Mouse (Mus musculus) MEL (cell line): ENCODE data around the gene Btbd1. TPM values are rescaled to one million over a fixed set of nuclear protein-coding genes. Genes with fewer than 3 reads are reported as not detected.

Experiments
- DNase-seq: peaks from one replicate; pipeline ENCODE4 v3.0.0; 2011; ENCODE audit warnings: low read depth, low spot score
- H3K27ac ChIP-seq: 2 replicates; pipeline ENCODE4 v1.5.1; 2012; ENCODE audit warnings: low read depth, mild to moderate bottlenecking, control low read depth, low read length, moderate library complexity; ENCODE audit not compliant: control insufficient read depth
- H3K27me3 ChIP-seq, 2 experiments: fragments of 150-350 bp in 1 of 2; sonication (generic) in 1 of 2; 2 replicates each; pipeline ENCODE4 v1.6.1; 2012; ENCODE audit warnings: low read length in 2 of 2, mild to moderate bottlenecking in 2 of 2, improper control_type of control experiment in 1 of 2, moderate library complexity in 1 of 2; ENCODE audit not compliant: insufficient read depth in 2 of 2, control insufficient read depth in 1 of 2
- H3K36me3 ChIP-seq, 2 experiments: 2 replicates each; pipeline ENCODE4 v1.6.1; 2012 to 2014; ENCODE audit warnings: low read length in 2 of 2, improper control_type of control experiment in 1 of 2, inconsistent platforms in 1 of 2, mild to moderate bottlenecking in 1 of 2; ENCODE audit not compliant: insufficient read depth in 2 of 2, control insufficient read depth in 1 of 2
- H3K4me1 ChIP-seq, 2 experiments: fragments of 150-350 bp in 1 of 2; sonication (generic) in 1 of 2; 2 replicates each; pipeline ENCODE4 v1.6.1; 2012; ENCODE audit warnings: low read length in 2 of 2, improper control_type of control experiment in 1 of 2, mild to moderate bottlenecking in 1 of 2; ENCODE audit not compliant: insufficient read depth in 2 of 2, control insufficient read depth in 1 of 2
- H3K4me3 ChIP-seq, 2 experiments: fragments of 150-350 bp in 1 of 2; sonication (generic) in 1 of 2; 2 replicates each; pipeline ENCODE4 v1.5.1; 2012; ENCODE audit warnings: low read depth in 2 of 2, low read length in 2 of 2, mild to moderate bottlenecking in 2 of 2, moderate library complexity in 2 of 2, control low read depth in 1 of 2, improper control_type of control experiment in 1 of 2; ENCODE audit not compliant: control insufficient read depth in 1 of 2, insufficient read depth in 1 of 2
- H3K79me2 ChIP-seq: 2 replicates; pipeline ENCODE4 v1.6.1; 2012; ENCODE audit warnings: mild to moderate bottlenecking, low read length, moderate library complexity; ENCODE audit not compliant: control insufficient read depth, poor library complexity, insufficient read depth
- H3K9ac ChIP-seq: 2 replicates; pipeline ENCODE4 v1.6.1; 2012; ENCODE audit warnings: low read depth, mild to moderate bottlenecking, control low read depth, low read length, moderate library complexity; ENCODE audit not compliant: control insufficient read depth, poor library complexity, severe bottlenecking
- H3K9me3 ChIP-seq: fragments of 150-350 bp; sonication (generic); replicated peaks from 2 replicates; pipeline ENCODE4 v1.6.1; 2012; ENCODE audit warnings: mild to moderate bottlenecking, low read length, improper control_type of control experiment, moderate library complexity; ENCODE audit not compliant: insufficient read depth
- CHD1 ChIP-seq: IDR thresholded peaks from 2 replicates; pipeline ENCODE4 v1.6.1; 2012; ENCODE audit warnings: low read depth, mild to moderate bottlenecking, inconsistent platforms, low read length, improper control_type of control experiment
- CHD2 ChIP-seq: IDR thresholded peaks from 2 replicates; pipeline ENCODE4 v1.6.1; 2011; ENCODE audit warnings: low read length, improper control_type of control experiment
- CTCF ChIP-seq, 3 experiments: IDR thresholded peaks in 2 of 3; conservative IDR thresholded peaks in 1 of 3; 2 replicates each; pipeline ENCODE4 v1.5.1; 2011 to 2012; ENCODE audit warnings: low read length in 3 of 3, low read depth in 2 of 3, mild to moderate bottlenecking in 2 of 3, improper control_type of control experiment in 1 of 3, inconsistent platforms in 1 of 3, mixed read lengths in 1 of 3, moderate library complexity in 1 of 3; ENCODE audit not compliant: control insufficient read depth in 1 of 3, insufficient read depth in 1 of 3, poor library complexity in 1 of 3, severe bottlenecking in 1 of 3
- E2F4 ChIP-seq: IDR thresholded peaks from 2 replicates; pipeline ENCODE4 v1.6.1; 2011; ENCODE audit warnings: low read depth, low read length, improper control_type of control experiment, borderline replicate concordance
- ETS1 ChIP-seq: IDR thresholded peaks from 2 replicates; pipeline ENCODE4 v1.6.1; 2012; ENCODE audit warnings: low read depth, mild to moderate bottlenecking, inconsistent platforms, low read length, improper control_type of control experiment, moderate library complexity
- HCFC1 ChIP-seq: IDR thresholded peaks from 2 replicates; pipeline ENCODE4 v1.6.1; 2012; ENCODE audit warnings: low read depth, mild to moderate bottlenecking, inconsistent platforms, low read length, improper control_type of control experiment, moderate library complexity
- JUND ChIP-seq: IDR thresholded peaks from 2 replicates; pipeline ENCODE4 v1.6.1; 2011; ENCODE audit warnings: low read depth, mild to moderate bottlenecking, improper control_type of control experiment, low read length
- MAZ ChIP-seq: IDR thresholded peaks from 2 replicates; pipeline ENCODE4 v1.6.1; 2012; ENCODE audit warnings: low read depth, mild to moderate bottlenecking, inconsistent platforms, low read length, improper control_type of control experiment
- MYB ChIP-seq: IDR thresholded peaks from 2 replicates; pipeline ENCODE4 v1.6.1; 2011; ENCODE audit warnings: mild to moderate bottlenecking, low read depth, low read length, improper control_type of control experiment
- MYC ChIP-seq: IDR thresholded peaks from 2 replicates; pipeline ENCODE4 v1.6.1; 2011; ENCODE audit warnings: low read depth, mild to moderate bottlenecking, low read length, improper control_type of control experiment, moderate library complexity
- NELFE ChIP-seq: IDR thresholded peaks from 2 replicates; pipeline ENCODE4 v1.6.1; 2011; ENCODE audit warnings: low read depth, low read length, improper control_type of control experiment
- RAD21 ChIP-seq: IDR thresholded peaks from 2 replicates; pipeline ENCODE4 v1.6.1; 2011; ENCODE audit warnings: mild to moderate bottlenecking, low read depth, low read length, improper control_type of control experiment
- RCOR1 ChIP-seq: IDR thresholded peaks from 2 replicates; pipeline ENCODE4 v1.6.1; 2012; ENCODE audit warnings: low read depth, mild to moderate bottlenecking, inconsistent platforms, low read length, improper control_type of control experiment
- SIN3A ChIP-seq: IDR thresholded peaks from 2 replicates; pipeline ENCODE4 v1.6.1; 2012; ENCODE audit warnings: low read length, improper control_type of control experiment, inconsistent platforms
- SMC3 ChIP-seq: IDR thresholded peaks from 2 replicates; pipeline ENCODE4 v1.6.1; 2011; ENCODE audit warnings: low read depth, low read length, improper control_type of control experiment
- USF2 ChIP-seq, 2 experiments: IDR thresholded peaks; 2 replicates each; pipeline ENCODE4 v1.6.1; 2011 to 2012; ENCODE audit warnings: improper control_type of control experiment in 2 of 2, low read length in 2 of 2, borderline replicate concordance in 1 of 2, inconsistent platforms in 1 of 2, low read depth in 1 of 2, mild to moderate bottlenecking in 1 of 2; ENCODE audit not compliant: insufficient read depth in 1 of 2
- polyA plus RNA-seq, 2 experiments: library from polyadenylated mRNA; stranded (reverse) in 1 of 2; unstranded in 1 of 2; fragments of >175 nt in 1 of 2; fragments of >200 nt in 1 of 2; gene quantifications; 2 replicates each; pipeline versions ENCODE4 v1.2.1 to v1.2.4; 2012; ENCODE audit warnings: low replicate concordance in 2 of 2, low read depth in 1 of 2; ENCODE audit not compliant: insufficient read length in 2 of 2, insufficient read depth in 1 of 2, missing spikeins in 1 of 2
- total RNA-seq: library from RNA; depleted of rRNA; stranded (reverse); fragments of 300-350 nt; gene quantifications from 2 replicates; pipeline ENCODE4 v1.2.3, GENCODE M21; 2012; rRNA removed

The Btbd1 gene
- total and polyA plus RNA-seq, 3 experiments, result 31.0 to 62.0 TPM; not detected in 1

GRCm38 (mm10) chr7:81747956-81748355 lies 81.3 kb downstream of the Btbd1 start:
- TF ChIP-seq NELFE (no peak), USF2 (IDR thresholded peaks at IDR 0.05; ENCODE audit: borderline replicate concordance in 1 of 2, insufficient read depth in 1 of 2, low read depth in 1 of 2, low read length in 2 of 2) (no peak), CHD1 (no peak), RCOR1 (no peak), MYB (no peak), CHD2 (no peak), SMC3 (no peak)
- Histone ChIP-seq H3K9ac (no peak overlapping the region), H3K4me1 (no peaks in the 10 kb centered on the region), H3K4me3 (no peak overlapping the region), H3K79me2 (no peaks in the 10 kb centered on the region), H3K27me3 (no peaks in the 10 kb centered on the region), H3K9me3 (no peaks in the 10 kb centered on the region), H3K27ac (no peak overlapping the region), H3K36me3 (peaks cover 0 to 3% of the 10 kb centered on the region in 2 experiments; a peak in 1 of 4 replicates)
- DNase-seq, result no peak

- Histone ChIP-seq H3K79me2 (no peaks in the 10 kb centered on the region), H3K9me3 (no peaks in the 10 kb centered on the region), H3K27ac (no peak overlapping the region), H3K36me3 (peaks cover 0 to 8% of the 10 kb centered on the region in 2 experiments; a peak in 2 of 4 replicates)
- TF ChIP-seq MAZ (no peak), RAD21 (peak; percentile 77), SMC3 (peak; percentile 70), ETS1 (no peak), MYC (no peak), USF2 (IDR thresholded peaks at IDR 0.05; ENCODE audit: borderline replicate concordance in 1 of 2, insufficient read depth in 1 of 2, low read depth in 1 of 2, low read length in 2 of 2) (no peak), HCFC1 (no peak), SIN3A (no peak), E2F4 (no peak), CTCF (IDR thresholded peaks at IDR 0.05 in 2 of 3, conservative IDR thresholded peaks at IDR 0.05 in 1 of 3; ENCODE audit: control insufficient read depth in 1 of 3, insufficient read depth in 1 of 3, low read depth in 2 of 3, low read length in 3 of 3, poor library complexity in 1 of 3, severe bottlenecking in 1 of 3) (peak in 2 of 3 experiments; percentile 55 to 66; a peak in 5 of 6 replicates), RCOR1 (no peak), JUND (no peak)
- TF ChIP-seq, all 39 proteins: peak for 3
- peak; percentile 67 for DNase-seq
- no peak overlapping the region for H3K9ac ChIP-seq
- no peak overlapping the region for H3K4me3 ChIP-seq
- 0 out of 4 replicates have a peak, but pooled peaks cover 0 to 5% of the 10 kb centered on the region in 2 experiments for H3K4me1 ChIP-seq
- H3K27me3 ChIP-seq, result no peaks in the 10 kb centered on the region
Observed at GRCm38 (mm10) chr7:81744145-81744544, 85.1 kb downstream of the Btbd1 start.

Other genes with a start within 250 kb of the Btbd1 start
- 18.4 and 19.4 TPM in 2 replicates for gene Homer2, start 121.9 kb downstream of the Btbd1 start, total RNA-seq
- 10 to 100 TPM in 1 of 2 experiments, not detected in 1; 39.0 TPM for gene Homer2, start 121.9 kb downstream of the Btbd1 start, polyA plus RNA-seq
- 44.0 and 49.0 TPM in 2 replicates for gene Ramac, start 66.5 kb downstream of the Btbd1 start, total RNA-seq
- gene Ramac, start 66.5 kb downstream of the Btbd1 start, polyA plus RNA-seq, result 10 to 100 TPM in 1 of 2 experiments, not detected in 1; 33.9 TPM
- 35.7 and 51.4 TPM in 2 replicates for gene 3110040N11Rik, start 40.0 kb downstream of the Btbd1 start, total RNA-seq
- 10 to 100 TPM in 1 of 2 experiments, not detected in 1; 61.7 TPM for gene 3110040N11Rik, start 40.0 kb downstream of the Btbd1 start, polyA plus RNA-seq
- gene Gm10160, start 26.4 kb upstream of the Btbd1 start, total RNA-seq, result not detected in 2 replicates
- gene Gm10160, start 26.4 kb upstream of the Btbd1 start, polyA plus RNA-seq, result not detected
- gene Tm6sf1, start 29.6 kb upstream of the Btbd1 start, total RNA-seq, result 0.35 and 0.39 TPM in 2 replicates
- 1 to 10 TPM in 1 of 2 experiments, not detected in 1; 8.6 TPM for gene Tm6sf1, start 29.6 kb upstream of the Btbd1 start, polyA plus RNA-seq
- gene Hdgfl3, start 105.0 kb upstream of the Btbd1 start, total RNA-seq, result not detected in 2 replicates
- gene Hdgfl3, start 105.0 kb upstream of the Btbd1 start, polyA plus RNA-seq, result under 1 TPM in 1 of 2 experiments, not detected in 1; 0.26 TPM
- not detected in 2 replicates for gene Bnc1, start 162.9 kb upstream of the Btbd1 start, total RNA-seq
- not detected for gene Bnc1, start 162.9 kb upstream of the Btbd1 start, polyA plus RNA-seq